Mouse (Mus musculus): ENCODE measurements around the gene Nr2c1. TPM values are rescaled to one million over a fixed set of nuclear protein-coding genes. Genes with fewer than 3 reads are reported as not detected.

The Nr2c1 gene
- polyA plus RNA-seq, 1 experiment from 2014 or later, result 8.8 TPM

DNA sequence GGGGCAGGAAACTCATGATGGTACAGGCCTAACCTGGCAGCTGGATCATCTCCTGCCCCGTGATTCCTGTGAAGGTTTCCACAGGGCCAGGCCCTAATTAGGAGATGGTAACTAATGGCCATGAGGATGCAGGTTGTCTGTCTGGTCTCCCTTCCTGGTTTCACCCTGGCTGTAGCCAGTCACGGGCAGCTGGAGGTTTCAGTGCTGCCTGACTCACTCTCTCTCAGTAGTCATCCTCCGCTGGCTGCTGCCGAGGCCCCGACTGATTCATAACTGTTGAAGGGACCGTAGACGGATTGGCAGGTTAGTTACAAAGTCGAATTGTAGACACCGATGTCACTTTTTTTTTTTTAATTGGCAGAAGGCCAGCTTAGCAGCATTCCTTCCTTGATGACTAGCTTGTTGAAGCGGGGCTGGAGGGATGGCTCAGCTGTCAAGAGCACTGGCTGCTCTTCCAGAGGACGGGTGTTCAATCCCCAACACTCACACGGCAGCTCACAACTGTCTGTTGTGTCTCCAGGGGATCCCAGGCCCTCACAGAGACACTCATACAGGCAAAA is 31.0 kb upstream of the Nr2c1 start:
- H3K27me3 ChIP-seq (replicated peaks; ENCODE audit: control insufficient read depth, insufficient read depth, low read length), result no peaks in the 10 kb centered on the region
- H3K4me3 ChIP-seq (replicated peaks; ENCODE audit: low read length), result no peak overlapping the region
- H3K4me2 ChIP-seq (ENCODE audit: low read length), result no peak overlapping the region
- 73% methylated on average over 12 of the region's 12 CpGs for WGBS
- H3K36me3 ChIP-seq (ENCODE audit: control insufficient read depth, insufficient read depth), result no peaks in the 10 kb centered on the region
- 0 out of 2 replicates have a peak, but pooled peaks have one; percentile 31 for ATAC-seq
- no peaks in the 10 kb centered on the region; the same call in 1 of the 2 replicates for H3K4me1 ChIP-seq (replicated peaks; ENCODE audit: control insufficient read depth, insufficient read depth, low read length)
- H3K27ac ChIP-seq (ENCODE audit: low read length), result no peak overlapping the region
- H3K9me3 ChIP-seq (ENCODE audit: control insufficient read depth, low read length), result no peaks in the 10 kb centered on the region
- H3K9ac ChIP-seq (replicated peaks; ENCODE audit: low read depth, low read length), result no peak overlapping the region

DNA sequence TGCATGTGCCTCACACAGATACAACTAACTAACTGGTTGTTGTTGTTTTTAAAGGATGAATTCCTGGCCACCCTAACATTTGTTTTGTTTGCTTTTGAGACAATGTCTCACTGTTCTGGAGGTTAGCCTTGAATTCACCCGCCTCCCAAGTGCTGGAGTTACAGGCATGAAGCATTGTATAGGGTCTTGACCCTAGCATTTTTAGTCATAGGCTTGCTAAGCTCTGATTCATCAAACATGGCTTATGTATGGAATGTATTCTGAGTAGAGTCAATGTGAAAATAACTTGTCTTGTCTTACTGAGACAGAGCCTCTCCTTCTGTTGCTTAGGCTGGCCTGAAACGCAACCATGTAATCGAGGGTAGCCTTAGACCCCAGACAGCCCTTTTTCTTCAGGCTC is 29.9 kb upstream of the Nr2c1 start:
- Histone ChIP-seq H3K9ac (replicated peaks; ENCODE audit: low read depth, low read length) (no peak overlapping the region), H3K27ac (ENCODE audit: low read length) (no peak overlapping the region), H3K36me3 (ENCODE audit: control insufficient read depth, insufficient read depth) (no peaks in the 10 kb centered on the region), H3K9me3 (ENCODE audit: control insufficient read depth, low read length) (no peaks in the 10 kb centered on the region), H3K27me3 (replicated peaks; ENCODE audit: control insufficient read depth, insufficient read depth, low read length) (no peaks in the 10 kb centered on the region), H3K4me3 (replicated peaks; ENCODE audit: low read length) (no peak overlapping the region), H3K4me1 (replicated peaks; ENCODE audit: control insufficient read depth, insufficient read depth, low read length) (no peaks in the 10 kb centered on the region; the same call in 1 of the 2 replicates), H3K4me2 (ENCODE audit: low read length) (no peak overlapping the region)
- ATAC-seq, result no peak
- 91% methylated on average over 3 of the region's 3 CpGs for WGBS

GRCm38 (mm10) chr10:94118993-94119392 is 28.8 kb upstream of the Nr2c1 start:
- no peaks in the 10 kb centered on the region for H3K27me3 ChIP-seq (replicated peaks; ENCODE audit: control insufficient read depth, insufficient read depth, low read length)

DNA sequence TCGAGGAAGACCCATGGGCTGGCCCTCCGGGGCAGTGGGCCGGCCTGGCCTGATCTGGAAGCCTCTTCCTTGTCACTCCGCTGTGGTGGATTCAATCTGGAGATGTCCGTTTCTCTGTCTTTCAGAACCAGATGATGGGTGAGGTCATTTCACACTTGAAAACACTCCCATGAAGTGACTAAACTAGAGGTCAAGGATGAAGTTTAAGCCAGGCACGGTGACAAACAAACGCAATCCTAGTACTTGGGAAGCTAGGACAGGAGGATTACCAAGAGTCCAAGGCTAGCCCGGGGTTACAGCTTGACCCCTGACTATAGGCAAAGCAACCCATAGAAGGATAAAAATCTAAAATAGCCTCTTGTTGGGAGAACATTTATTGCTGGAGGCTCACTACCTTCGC is 27.1 kb upstream of the Nr2c1 start:
- Histone ChIP-seq H3K4me3 (replicated peaks; ENCODE audit: low read length) (no peak overlapping the region), H3K36me3 (ENCODE audit: control insufficient read depth, insufficient read depth) (no peaks in the 10 kb centered on the region), H3K4me2 (ENCODE audit: low read length) (no peak overlapping the region), H3K27me3 (replicated peaks; ENCODE audit: control insufficient read depth, insufficient read depth, low read length) (no peaks in the 10 kb centered on the region), H3K27ac (ENCODE audit: low read length) (no peak overlapping the region), H3K9ac (replicated peaks; ENCODE audit: low read depth, low read length) (no peak overlapping the region), H3K9me3 (ENCODE audit: control insufficient read depth, low read length) (no peaks in the 10 kb centered on the region), H3K4me1 (replicated peaks; ENCODE audit: control insufficient read depth, insufficient read depth, low read length) (no peaks in the 10 kb centered on the region; the same call in 1 of the 2 replicates)
- ATAC-seq, result no peak
- WGBS, result 87% methylated on average over 9 of the region's 9 CpGs

More at GRCm38 (mm10) chr10:94118993-94119392, 28.8 kb upstream of the Nr2c1 start:
- Histone ChIP-seq H3K9me3 (ENCODE audit: control insufficient read depth, low read length) (no peaks in the 10 kb centered on the region), H3K4me1 (replicated peaks; ENCODE audit: control insufficient read depth, insufficient read depth, low read length) (no peaks in the 10 kb centered on the region; the same call in 1 of the 2 replicates), H3K9ac (replicated peaks; ENCODE audit: low read depth, low read length) (no peak overlapping the region), H3K36me3 (ENCODE audit: control insufficient read depth, insufficient read depth) (no peaks in the 10 kb centered on the region), H3K4me2 (ENCODE audit: low read length) (no peak overlapping the region), H3K4me3 (replicated peaks; ENCODE audit: low read length) (no peak overlapping the region), H3K27ac (ENCODE audit: low read length) (no peak overlapping the region)
- WGBS, result 91% methylated on average over 7 of the region's 7 CpGs
- ATAC-seq, result no peak

DNA sequence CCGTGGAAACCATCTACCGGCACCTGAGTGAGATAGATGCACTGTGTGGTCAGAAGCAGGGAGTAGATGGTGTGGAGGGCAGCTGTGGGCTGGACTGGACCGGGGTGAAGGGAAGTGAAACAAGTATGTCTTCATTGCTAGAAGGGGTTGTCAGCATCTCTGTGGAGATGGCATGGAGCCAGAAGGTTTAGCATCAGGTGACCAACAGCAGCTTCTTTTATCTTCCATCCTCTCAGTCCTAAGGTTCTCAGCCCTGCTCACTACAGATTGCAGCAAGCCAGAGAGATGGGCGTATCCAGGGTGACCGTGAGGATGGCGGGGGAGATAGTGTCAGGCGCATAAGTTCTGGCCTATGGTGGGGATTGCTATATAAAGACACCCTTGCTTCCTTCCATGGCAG is 25.2 kb upstream of the Nr2c1 start:
- 94% methylated on average over 7 of the region's 7 CpGs for WGBS
- H3K27me3 ChIP-seq (replicated peaks; ENCODE audit: control insufficient read depth, insufficient read depth, low read length), result no peaks in the 10 kb centered on the region
- no peak overlapping the region for H3K27ac ChIP-seq (ENCODE audit: low read length)
- H3K4me2 ChIP-seq (ENCODE audit: low read length), result no peak overlapping the region
- ATAC-seq, result no peak
- no peaks in the 10 kb centered on the region for H3K4me1 ChIP-seq (replicated peaks; ENCODE audit: control insufficient read depth, insufficient read depth, low read length)
- H3K9ac ChIP-seq (replicated peaks; ENCODE audit: low read depth, low read length), result no peak overlapping the region
- H3K4me3 ChIP-seq (replicated peaks; ENCODE audit: low read length), result no peak overlapping the region
- no peaks in the 10 kb centered on the region for H3K36me3 ChIP-seq (ENCODE audit: control insufficient read depth, insufficient read depth)
- no peaks in the 10 kb centered on the region for H3K9me3 ChIP-seq (ENCODE audit: control insufficient read depth, low read length)

DNA sequence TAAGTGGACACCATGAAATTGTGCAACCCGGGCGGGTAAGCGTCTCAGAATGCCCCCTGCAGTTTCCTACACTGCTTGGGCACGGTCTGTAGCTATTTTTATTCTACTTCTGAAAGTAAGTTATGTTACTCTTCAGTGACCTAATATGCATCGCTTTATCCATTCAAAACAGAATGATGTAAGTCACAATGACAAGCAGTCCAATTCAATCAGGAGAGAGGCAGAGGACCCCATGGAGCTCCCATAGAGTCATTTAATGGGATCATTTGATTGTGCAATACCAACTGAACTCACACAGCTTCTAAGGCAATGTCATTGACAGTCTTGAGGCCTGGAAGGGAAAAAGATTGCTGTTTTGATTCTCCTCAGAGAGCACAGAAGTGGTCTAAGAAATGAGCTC is 24.2 kb upstream of the Nr2c1 start:
- Histone ChIP-seq H3K27me3 (replicated peaks; ENCODE audit: control insufficient read depth, insufficient read depth, low read length) (no peaks in the 10 kb centered on the region), H3K4me1 (replicated peaks; ENCODE audit: control insufficient read depth, insufficient read depth, low read length) (no peaks in the 10 kb centered on the region), H3K9ac (replicated peaks; ENCODE audit: low read depth, low read length) (no peak overlapping the region), H3K9me3 (ENCODE audit: control insufficient read depth, low read length) (no peaks in the 10 kb centered on the region), H3K4me2 (ENCODE audit: low read length) (no peak overlapping the region), H3K36me3 (ENCODE audit: control insufficient read depth, insufficient read depth) (no peaks in the 10 kb centered on the region), H3K4me3 (replicated peaks; ENCODE audit: low read length) (no peak overlapping the region), H3K27ac (ENCODE audit: low read length) (no peak overlapping the region)
- 86% methylated on average over 5 of the region's 5 CpGs for WGBS
- no peak for ATAC-seq

GRCm38 (mm10) chr10:94124376-94124775 is 23.4 kb upstream of the Nr2c1 start:
- H3K4me1 ChIP-seq (replicated peaks; ENCODE audit: control insufficient read depth, insufficient read depth, low read length), result peaks cover 6% of the 10 kb centered on the region
- H3K4me3 ChIP-seq (replicated peaks; ENCODE audit: low read length), result no peak overlapping the region
- H3K4me2 ChIP-seq (ENCODE audit: low read length), result no peak overlapping the region
- H3K27ac ChIP-seq (ENCODE audit: low read length), result no peak overlapping the region
- no peak for ATAC-seq
- no peak overlapping the region for H3K9ac ChIP-seq (replicated peaks; ENCODE audit: low read depth, low read length)
- H3K36me3 ChIP-seq (ENCODE audit: control insufficient read depth, insufficient read depth), result no peaks in the 10 kb centered on the region
- 76% methylated on average over 5 of the region's 5 CpGs for WGBS
- H3K27me3 ChIP-seq (replicated peaks; ENCODE audit: control insufficient read depth, insufficient read depth, low read length), result no peaks in the 10 kb centered on the region
- no peaks in the 10 kb centered on the region for H3K9me3 ChIP-seq (ENCODE audit: control insufficient read depth, low read length)

GRCm38 (mm10) chr10:94129680-94130119 is 18.1 kb upstream of the Nr2c1 start:
- WGBS, result 7% methylated on average over 9 of the region's 9 CpGs

GRCm38 (mm10) chr10:94133081-94133480 is 14.7 kb upstream of the Nr2c1 start:
- no peaks in the 10 kb centered on the region; the same call in 1 of the 2 replicates for H3K27me3 ChIP-seq (replicated peaks; ENCODE audit: control insufficient read depth, insufficient read depth, low read length)
- peaks cover 13% of the 10 kb centered on the region for H3K4me1 ChIP-seq (replicated peaks; ENCODE audit: control insufficient read depth, insufficient read depth, low read length)
- H3K36me3 ChIP-seq (ENCODE audit: control insufficient read depth, insufficient read depth), result no peaks in the 10 kb centered on the region
- H3K9me3 ChIP-seq (ENCODE audit: control insufficient read depth, low read length), result no peaks in the 10 kb centered on the region
- H3K27ac ChIP-seq (ENCODE audit: low read length), result no peak overlapping the region
- H3K4me2 ChIP-seq (ENCODE audit: low read length), result no peak overlapping the region
- no peak for ATAC-seq
- no peak overlapping the region for H3K9ac ChIP-seq (replicated peaks; ENCODE audit: low read depth, low read length)
- 61% methylated on average over 8 of the region's 8 CpGs for WGBS
- no peak overlapping the region for H3K4me3 ChIP-seq (replicated peaks; ENCODE audit: low read length)

More at GRCm38 (mm10) chr10:94129680-94130119, 18.1 kb upstream of the Nr2c1 start:
- peak overlapping the region; percentile 54 for H3K27ac ChIP-seq (ENCODE audit: low read length)
- H3K4me3 ChIP-seq (replicated peaks; ENCODE audit: low read length), result no peak overlapping the region
- H3K4me2 ChIP-seq (ENCODE audit: low read length), result peak overlapping the region; percentile 10; the same call in 1 of the 2 replicates
- no peaks in the 10 kb centered on the region for H3K9me3 ChIP-seq (ENCODE audit: control insufficient read depth, low read length)
- ATAC-seq, result peak; percentile 95
- no peaks in the 10 kb centered on the region for H3K36me3 ChIP-seq (ENCODE audit: control insufficient read depth, insufficient read depth)
- no peaks in the 10 kb centered on the region; the same call in 1 of the 2 replicates for H3K27me3 ChIP-seq (replicated peaks; ENCODE audit: control insufficient read depth, insufficient read depth, low read length)
- H3K9ac ChIP-seq (replicated peaks; ENCODE audit: low read depth, low read length), result no peak overlapping the region
- peaks cover 13% of the 10 kb centered on the region for H3K4me1 ChIP-seq (replicated peaks; ENCODE audit: control insufficient read depth, insufficient read depth, low read length)

All from forebrain, embryonic 16.5 days (tissue).